Mouse (Mus musculus) brain, adult 2 months (tissue): ENCODE data around the gene Sv2c.
A peak's percentile ranks its signal among the peaks of the same experiment; 100 is the strongest.

Experiments used
- DNase-seq: peaks from one replicate; pipeline ENCODE4 v3.0.0; 2011; ENCODE audit warnings: low read depth, low spot score

Sv2c gene

GRCm38 (mm10) chr13:95968031-95968430 is 164.3 kb downstream of the Sv2c start:
- peak; percentile 37 for DNase-seq

GRCm38 (mm10) chr13:95966791-95967190 is 165.6 kb downstream of the Sv2c start:
- DNase-seq, result peak; percentile 83

- peak; percentile 26 for DNase-seq
Measured at GRCm38 (mm10) chr13:95965596-95965995, 166.8 kb downstream of the Sv2c start.

GRCm38 (mm10) chr13:95965162-95965561 is 167.2 kb downstream of the Sv2c start:
- DNase-seq, result no peak

GRCm38 (mm10) chr13:95964226-95964625 is 168.2 kb downstream of the Sv2c start:
- no peak for DNase-seq

GRCm38 (mm10) chr13:95963671-95964070 is 168.7 kb downstream of the Sv2c start:
- DNase-seq, result no peak

GRCm38 (mm10) chr13:95961905-95962304 is 170.5 kb downstream of the Sv2c start:
- DNase-seq, result no peak

GRCm38 (mm10) chr13:95961191-95961791 is 171.1 kb downstream of the Sv2c start:
- peak; percentile 82 for DNase-seq

GRCm38 (mm10) chr13:95960477-95961185 is 171.7 kb downstream of the Sv2c start:
- no peak for DNase-seq

- no peak for DNase-seq
Measured at GRCm38 (mm10) chr13:95959651-95960476, 172.5 kb downstream of the Sv2c start.

GRCm38 (mm10) chr13:95957134-95957533 is 175.2 kb downstream of the Sv2c start:
- DNase-seq, result no peak

GRCm38 (mm10) chr13:95956327-95956781 is 176.0 kb downstream of the Sv2c start:
- DNase-seq, result no peak

- DNase-seq, result no peak
Measured at GRCm38 (mm10) chr13:95955204-95955603, 177.2 kb downstream of the Sv2c start.

GRCm38 (mm10) chr13:95953636-95954035 is 178.7 kb downstream of the Sv2c start:
- DNase-seq, result no peak

GRCm38 (mm10) chr13:95952263-95952662 is 180.1 kb downstream of the Sv2c start:
- no peak for DNase-seq

GRCm38 (mm10) chr13:95951098-95951894 is 181.1 kb downstream of the Sv2c start:
- peak; percentile 66 for DNase-seq

- no peak for DNase-seq
Measured at GRCm38 (mm10) chr13:95950434-95951091, 181.8 kb downstream of the Sv2c start.

GRCm38 (mm10) chr13:95949356-95949755 is 183.0 kb downstream of the Sv2c start:
- peak; percentile 29 for DNase-seq

GRCm38 (mm10) chr13:95948821-95949220 is 183.6 kb downstream of the Sv2c start:
- no peak for DNase-seq

- DNase-seq, result no peak
Measured at GRCm38 (mm10) chr13:95948394-95948793, 184.0 kb downstream of the Sv2c start.

GRCm38 (mm10) chr13:95945937-95946507 is 186.4 kb downstream of the Sv2c start:
- DNase-seq, result peak; percentile 28
